Mouse (Mus musculus) stomach, embryonic 16.5 days (tissue): Measurements from ENCODE around the gene Unc5b. TPM values are rescaled to one million over a fixed set of nuclear protein-coding genes. Genes with fewer than 3 reads are reported as not detected.

Experiments
- polyA plus RNA-seq: library from polyadenylated mRNA; unstranded; fragments of >200 nt; fragmentation: Nextera tagmentation; extraction: Ambion mirVana; gene quantifications from 2 replicates; pipeline ENCODE4 v1.2.1, GENCODE M21; 2015

The Unc5b gene
- polyA plus RNA-seq, 1 experiment from 2014 or later: 3.7 TPM

Other genes starting within 250 kb of the Unc5b start
- gene Cdh23, start 135.1 kb downstream of the Unc5b start, polyA plus RNA-seq: 0.44 and 0.53 TPM in 2 replicates
- 6.9 and 9.6 TPM in 2 replicates for gene Slc29a3, start 78.8 kb downstream of the Unc5b start, polyA plus RNA-seq